Mouse (Mus musculus): ENCODE results near the gene Ppy. TPM values are rescaled to one million over a fixed set of nuclear protein-coding genes. Genes with fewer than 3 reads are reported as not detected.
A peak's percentile ranks its signal among the peaks of the same experiment; 100 is the strongest.

The Ppy gene
- polyA plus RNA-seq, 1 experiment, result 0.29 TPM

GRCm38 (mm10) chr11:102089088-102089808 lies 11.9 kb downstream of the Ppy start:
- no peak overlapping the region for H3K4me3 ChIP-seq (ENCODE audit: extremely low read depth, insufficient read depth, insufficient read length)
- H3K27ac ChIP-seq (ENCODE audit: insufficient read depth, low read length), result 0 out of 2 replicates have a peak overlapping the region, but pooled peaks have one; percentile 6
- TF ChIP-seq CTCF (IDR thresholded peaks at IDR 0.05; ENCODE audit: extremely low read depth, insufficient read depth, insufficient read length, insufficient replicate concordance), result no peak
- no peak for TF ChIP-seq POLR2A (IDR thresholded peaks at IDR 0.05; ENCODE audit: low read depth, low read length)
- peaks cover 7% of the 10 kb centered on the region; the same call in 1 of the 2 replicates for H3K27me3 ChIP-seq (ENCODE audit: control insufficient read depth, insufficient read depth, low read length)
- no peaks in the 10 kb centered on the region for H3K36me3 ChIP-seq (ENCODE audit: control insufficient read depth, insufficient read depth, low read length)
- peaks cover 3% of the 10 kb centered on the region; the same call in 1 of the 2 replicates for H3K4me1 ChIP-seq (ENCODE audit: control insufficient read depth, insufficient read depth, insufficient read length)
- no peak for DNase-seq (ENCODE audit: low read depth in 1 of 2, low spot score in 2 of 2)
- WGBS, result 2% methylated on average over 20 of the region's 20 CpGs

- Histone ChIP-seq H3K4me1 (ENCODE audit: control insufficient read depth, insufficient read depth, insufficient read length) (peaks cover 3% of the 10 kb centered on the region; the same call in 1 of the 2 replicates), H3K27me3 (ENCODE audit: control insufficient read depth, insufficient read depth, low read length) (peaks cover 7% of the 10 kb centered on the region; the same call in 1 of the 2 replicates), H3K4me3 (ENCODE audit: extremely low read depth, insufficient read depth, insufficient read length) (peak within 1 kb of the TSS; percentile 55), H3K27ac (ENCODE audit: insufficient read depth, low read length) (peak within 1 kb of the TSS; percentile 13; the same call in 1 of the 2 replicates), H3K36me3 (ENCODE audit: control insufficient read depth, insufficient read depth, low read length) (no peaks in the 10 kb centered on the region)
- WGBS, result 1% methylated on average over 49 of the region's 49 CpGs
- TF ChIP-seq CTCF (IDR thresholded peaks at IDR 0.05; ENCODE audit: extremely low read depth, insufficient read depth, insufficient read length, insufficient replicate concordance), result no peak
- no peak for TF ChIP-seq POLR2A (IDR thresholded peaks at IDR 0.05; ENCODE audit: low read depth, low read length)
- DNase-seq (ENCODE audit: low read depth in 1 of 2, low spot score in 2 of 2), result no peak
These were observed 12.9 kb downstream of the Ppy start, which contains the start of gene Mpp2 for GRCm38 (mm10) chr11:102087931-102088898. Gene Mpp2 (minus strand): TSS chr11:102088515.

- peak in 1 of 2 experiments; percentile 26 for DNase-seq (ENCODE audit: low read depth in 1 of 2, low spot score in 2 of 2)
- TF ChIP-seq POLR2A (IDR thresholded peaks at IDR 0.05; ENCODE audit: low read depth, low read length) (no peak), CTCF (IDR thresholded peaks at IDR 0.05; ENCODE audit: extremely low read depth, insufficient read depth, insufficient read length, insufficient replicate concordance) (no peak)
- peaks cover 7% of the 10 kb centered on the region for H3K27me3 ChIP-seq (ENCODE audit: control insufficient read depth, insufficient read depth, low read length)
- H3K4me1 ChIP-seq (ENCODE audit: control insufficient read depth, insufficient read depth, insufficient read length), result peaks cover 3% of the 10 kb centered on the region; the same call in 1 of the 2 replicates
- no peaks in the 10 kb centered on the region for H3K36me3 ChIP-seq (ENCODE audit: control insufficient read depth, insufficient read depth, low read length)
- H3K27ac ChIP-seq (ENCODE audit: insufficient read depth, low read length), result no peak overlapping the region
- 1% methylated on average over 39 of the region's 39 CpGs for WGBS
- H3K4me3 ChIP-seq (ENCODE audit: extremely low read depth, insufficient read depth, insufficient read length), result peak overlapping the region; percentile 55
These were observed 13.9 kb downstream of the Ppy start for GRCm38 (mm10) chr11:102087081-102087751.

- Histone ChIP-seq H3K4me3 (ENCODE audit: extremely low read depth, insufficient read depth, insufficient read length) (no peak overlapping the region), H3K4me1 (ENCODE audit: control insufficient read depth, insufficient read depth, insufficient read length) (peaks cover 3% of the 10 kb centered on the region; the same call in 1 of the 2 replicates), H3K27ac (ENCODE audit: insufficient read depth, low read length) (no peak overlapping the region), H3K36me3 (ENCODE audit: control insufficient read depth, insufficient read depth, low read length) (no peaks in the 10 kb centered on the region), H3K27me3 (ENCODE audit: control insufficient read depth, insufficient read depth, low read length) (peaks cover 7% of the 10 kb centered on the region)
- TF ChIP-seq POLR2A (IDR thresholded peaks at IDR 0.05; ENCODE audit: low read depth, low read length), result no peak
- TF ChIP-seq CTCF (IDR thresholded peaks at IDR 0.05; ENCODE audit: extremely low read depth, insufficient read depth, insufficient read length, insufficient replicate concordance), result no peak
- 38% methylated on average over 3 of the region's 3 CpGs for WGBS
- DNase-seq (ENCODE audit: low read depth in 1 of 2, low spot score in 2 of 2), result no peak
These were observed 14.8 kb downstream of the Ppy start for GRCm38 (mm10) chr11:102086331-102086730.

DNA sequence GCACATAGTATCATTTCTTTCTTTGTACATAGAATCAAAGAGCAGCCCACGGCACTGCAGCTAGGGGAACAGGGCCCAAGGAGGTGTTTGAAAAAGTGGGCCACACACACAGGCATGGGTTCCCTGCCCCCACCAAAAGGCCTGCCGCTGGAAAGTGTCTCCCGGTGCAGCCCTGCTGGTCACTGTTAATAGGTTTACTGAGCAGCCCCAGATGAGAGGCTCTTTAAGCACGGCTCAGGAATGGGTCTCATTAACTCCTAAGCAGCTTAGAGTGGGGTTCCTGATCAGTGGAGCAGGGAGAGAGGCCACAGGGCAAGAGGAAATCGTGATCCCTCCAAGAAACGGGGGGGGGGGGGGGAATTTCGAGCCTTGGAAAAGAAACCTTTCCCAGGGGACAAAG lies 17.0 kb downstream of the Ppy start:
- 84% methylated on average over 7 of the region's 7 CpGs for WGBS
- Histone ChIP-seq H3K27ac (ENCODE audit: insufficient read depth, low read length) (no peak overlapping the region), H3K4me1 (ENCODE audit: control insufficient read depth, insufficient read depth, insufficient read length) (peaks cover 3% of the 10 kb centered on the region; the same call in 1 of the 2 replicates), H3K27me3 (ENCODE audit: control insufficient read depth, insufficient read depth, low read length) (peaks cover 7% of the 10 kb centered on the region), H3K36me3 (ENCODE audit: control insufficient read depth, insufficient read depth, low read length) (no peaks in the 10 kb centered on the region), H3K4me3 (ENCODE audit: extremely low read depth, insufficient read depth, insufficient read length) (no peak overlapping the region)
- no peak for DNase-seq (ENCODE audit: low read depth in 1 of 2, low spot score in 2 of 2)
- TF ChIP-seq CTCF (IDR thresholded peaks at IDR 0.05; ENCODE audit: extremely low read depth, insufficient read depth, insufficient read length, insufficient replicate concordance) (no peak), POLR2A (IDR thresholded peaks at IDR 0.05; ENCODE audit: low read depth, low read length) (no peak)

DNA sequence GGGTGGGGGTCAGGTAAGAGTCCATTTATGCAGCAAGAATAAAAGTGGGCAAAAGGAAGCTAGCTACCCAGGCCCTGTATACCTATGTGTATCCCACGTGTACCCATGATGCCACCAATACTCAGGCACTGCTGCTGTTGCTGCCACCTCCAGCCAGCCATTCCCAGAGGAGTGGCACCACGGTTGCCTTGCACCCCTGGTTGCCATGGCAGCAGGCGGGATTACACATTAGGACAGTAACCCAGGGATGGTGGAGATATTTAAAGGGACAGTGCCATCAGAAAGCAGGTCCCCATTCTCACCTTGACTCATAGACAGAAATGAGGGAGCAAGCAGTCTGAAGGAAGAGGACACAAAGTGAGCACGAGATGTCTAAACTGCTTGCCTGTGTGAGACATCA lies 17.9 kb downstream of the Ppy start:
- DNase-seq (ENCODE audit: low read depth in 1 of 2, low spot score in 2 of 2), result no peak
- H3K4me3 ChIP-seq (ENCODE audit: extremely low read depth, insufficient read depth, insufficient read length), result no peak overlapping the region
- H3K4me1 ChIP-seq (ENCODE audit: control insufficient read depth, insufficient read depth, insufficient read length), result peaks cover 3% of the 10 kb centered on the region; the same call in 1 of the 2 replicates
- peaks cover 5% of the 10 kb centered on the region for H3K27me3 ChIP-seq (ENCODE audit: control insufficient read depth, insufficient read depth, low read length)
- WGBS, result 80% methylated on average over 4 of the region's 4 CpGs
- no peak overlapping the region for H3K27ac ChIP-seq (ENCODE audit: insufficient read depth, low read length)
- no peaks in the 10 kb centered on the region for H3K36me3 ChIP-seq (ENCODE audit: control insufficient read depth, insufficient read depth, low read length)
- TF ChIP-seq CTCF (IDR thresholded peaks at IDR 0.05; ENCODE audit: extremely low read depth, insufficient read depth, insufficient read length, insufficient replicate concordance) (no peak), POLR2A (IDR thresholded peaks at IDR 0.05; ENCODE audit: low read depth, low read length) (no peak)

Data from spleen, adult 2 months (tissue).